Mouse (Mus musculus): Measurements from ENCODE around the gene Timm8a1.
A peak's percentile ranks its signal among the peaks of the same experiment; 100 is the strongest.
"Not testable (repeated sequence)": the region's sequence is repeated elsewhere in the genome, so short reads cannot be mapped to it uniquely, and the experiment has no call there.

Timm8a1 gene

DNA sequence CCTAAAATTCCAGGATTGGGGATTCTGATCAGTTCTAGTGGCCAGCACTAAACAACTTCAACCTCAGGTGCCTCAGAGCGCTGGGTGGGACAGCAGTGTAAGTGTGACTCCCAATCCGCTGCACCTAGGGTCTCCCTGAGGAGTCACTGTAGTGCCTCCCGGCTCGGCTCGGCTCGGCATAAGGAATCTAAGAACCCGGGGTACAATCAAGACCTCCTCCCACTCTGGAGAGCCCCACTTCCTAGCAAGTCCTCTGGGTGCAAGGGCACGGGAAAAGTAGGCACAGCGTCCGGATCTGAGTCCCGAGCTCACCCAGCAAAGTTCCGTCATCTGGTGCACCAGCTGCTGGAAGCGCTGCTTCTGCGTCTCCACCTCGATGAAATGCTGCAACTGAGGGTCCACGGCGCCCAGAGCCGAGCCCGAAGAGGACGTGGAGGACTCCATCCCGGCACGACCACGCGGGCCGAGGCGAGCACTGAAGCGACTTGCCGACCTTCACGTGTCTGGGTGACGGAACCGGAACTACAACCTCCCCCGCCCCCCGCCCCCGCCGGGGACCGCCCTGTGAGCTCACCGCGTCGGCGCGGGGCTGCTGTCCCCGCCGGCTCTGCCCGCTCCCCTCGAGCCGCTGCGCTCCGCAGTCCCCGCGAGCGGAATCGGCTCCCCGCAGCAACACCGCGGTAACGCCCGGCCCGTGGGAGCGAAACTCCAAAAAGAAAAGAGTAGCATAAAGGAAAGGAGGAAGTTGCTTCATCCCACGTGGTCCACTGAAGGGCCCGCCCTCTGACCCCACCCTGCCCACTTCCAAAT lies at the start of gene Timm8a1:
Gene Timm8a1 (minus strand): TSS at position 721 of the 810 bp plus-strand sequence.
- DNase-seq = peak; percentile 70 to 76

DNA sequence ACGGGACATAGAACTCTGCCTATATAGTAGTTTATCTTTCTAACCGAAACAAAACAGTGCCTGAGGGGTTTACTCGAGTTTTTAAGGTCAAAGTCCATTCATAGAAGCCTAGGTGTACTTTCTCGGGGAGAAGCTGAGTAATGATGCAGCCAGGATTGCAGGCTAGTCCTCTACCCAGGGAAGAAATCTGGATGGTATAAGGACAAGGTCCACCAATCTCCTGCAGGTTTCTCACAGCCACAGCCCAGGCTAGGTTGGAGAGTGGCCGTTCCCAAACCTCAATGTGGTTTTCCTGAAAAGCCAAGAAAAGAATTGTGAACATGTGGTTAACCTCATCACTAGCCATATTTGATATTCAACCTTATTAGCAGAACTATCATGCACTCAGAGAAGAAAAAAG lies 48.2 kb upstream of the Timm8a1 start:
- DNase-seq = no peak

DNA sequence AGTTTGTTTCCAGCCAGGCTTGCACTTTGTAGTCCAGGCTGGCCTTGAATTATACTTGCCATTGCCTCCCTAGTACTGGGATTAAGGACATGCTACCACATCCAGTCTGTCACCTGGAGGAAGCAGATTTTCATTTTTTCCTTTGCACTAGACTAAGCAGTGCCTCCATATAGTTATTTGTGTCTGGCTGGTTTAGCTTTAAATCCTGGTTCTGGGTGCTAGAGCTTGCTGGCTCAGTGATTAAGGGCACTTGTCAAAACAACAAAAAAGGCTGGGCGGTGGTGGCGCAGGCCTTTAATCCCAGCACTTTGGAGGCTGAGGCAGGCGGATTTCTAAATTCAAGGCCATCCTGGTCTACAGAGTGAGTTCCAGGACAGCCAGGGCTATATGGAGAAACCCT lies 47.3 kb upstream of the Timm8a1 start:
- DNase-seq = no peak

DNA sequence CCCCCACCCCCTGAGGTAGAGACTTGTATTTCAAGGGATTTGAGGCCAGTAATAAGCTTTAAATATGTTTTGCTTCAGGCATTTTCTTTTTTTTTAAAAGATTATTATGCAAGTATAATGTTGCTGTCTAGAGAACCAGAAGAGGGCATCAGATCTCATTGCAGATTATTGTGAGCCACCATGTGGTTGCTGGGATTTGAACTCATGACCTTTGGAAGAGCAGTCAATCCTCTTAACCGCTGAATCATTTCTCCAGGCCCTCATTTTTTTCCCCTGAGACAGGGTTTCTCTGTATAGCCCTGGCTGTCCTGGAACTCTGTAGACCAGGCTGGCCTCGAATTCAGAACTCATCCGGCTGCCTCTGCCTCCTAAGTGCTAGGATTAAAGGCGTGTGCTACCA lies 46.6 kb upstream of the Timm8a1 start:
- DNase-seq = no peak

DNA sequence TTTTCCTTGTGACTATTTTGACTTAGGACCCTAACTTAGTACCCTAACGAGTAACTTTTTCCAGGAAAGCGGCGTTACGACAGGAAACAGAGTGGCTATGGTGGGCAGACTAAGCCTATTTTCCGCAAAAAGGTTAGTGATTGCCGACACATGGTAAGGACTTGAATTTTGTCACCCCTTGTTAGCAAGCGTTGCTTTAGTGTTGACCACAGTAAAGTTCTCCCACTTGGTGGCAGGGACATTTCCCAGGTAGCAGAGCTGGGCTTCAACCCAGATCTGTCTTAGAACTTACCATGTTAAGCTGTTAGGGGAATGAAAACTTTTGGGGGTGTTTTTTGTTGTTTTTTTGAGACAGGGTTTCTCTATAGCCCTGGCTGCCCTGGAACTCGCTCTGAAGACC lies 44.8 kb upstream of the Timm8a1 start:
- DNase-seq = no peak

DNA sequence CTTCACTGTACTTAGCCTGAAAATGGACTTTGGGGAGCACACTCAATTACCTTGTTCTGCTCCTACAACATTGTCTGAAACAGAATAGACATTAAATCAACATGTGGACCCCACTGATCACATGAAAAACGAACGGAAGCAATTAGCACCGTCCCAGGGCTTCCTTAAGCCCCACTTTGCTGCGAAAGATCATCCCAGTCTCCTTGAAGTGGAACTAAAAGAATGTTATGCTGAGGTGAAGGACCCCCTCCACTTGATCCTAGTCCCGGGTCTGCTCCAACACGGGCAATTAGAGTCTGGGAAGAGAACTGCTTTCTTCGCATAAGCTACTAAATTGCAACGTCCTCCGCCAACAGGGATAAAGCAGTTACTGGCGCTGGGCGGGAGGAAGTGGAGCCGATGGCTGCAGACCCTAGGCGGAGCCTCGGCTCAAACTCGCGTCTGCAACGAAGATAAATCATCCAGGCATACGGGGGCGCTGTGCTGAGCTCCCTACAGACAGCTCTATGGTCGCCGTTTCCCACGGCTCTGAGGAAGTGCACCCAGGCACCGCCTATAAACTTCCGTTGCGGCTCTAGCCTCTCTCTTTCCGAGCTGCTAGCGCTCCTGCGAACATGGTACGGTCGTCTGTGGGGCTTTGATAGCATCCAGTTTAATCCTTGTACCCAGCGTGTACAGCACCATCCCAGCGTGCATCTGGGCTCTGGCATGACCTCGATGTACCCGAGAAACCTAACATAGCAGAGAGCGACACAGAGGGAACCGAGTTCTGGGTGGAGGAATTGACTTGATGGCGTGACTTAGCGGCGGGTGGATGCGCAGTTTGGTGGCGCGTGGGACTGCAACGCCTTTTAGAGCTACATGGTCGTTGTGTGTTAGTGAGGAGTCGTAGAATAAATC lies 43.7 kb upstream of the Timm8a1 start, which contains the start of gene Rpl36a:
Gene Rpl36a (plus strand): TSS at position 552 of the 900 bp plus-strand sequence.
- DNase-seq = peak; percentile 92 to 96

DNA sequence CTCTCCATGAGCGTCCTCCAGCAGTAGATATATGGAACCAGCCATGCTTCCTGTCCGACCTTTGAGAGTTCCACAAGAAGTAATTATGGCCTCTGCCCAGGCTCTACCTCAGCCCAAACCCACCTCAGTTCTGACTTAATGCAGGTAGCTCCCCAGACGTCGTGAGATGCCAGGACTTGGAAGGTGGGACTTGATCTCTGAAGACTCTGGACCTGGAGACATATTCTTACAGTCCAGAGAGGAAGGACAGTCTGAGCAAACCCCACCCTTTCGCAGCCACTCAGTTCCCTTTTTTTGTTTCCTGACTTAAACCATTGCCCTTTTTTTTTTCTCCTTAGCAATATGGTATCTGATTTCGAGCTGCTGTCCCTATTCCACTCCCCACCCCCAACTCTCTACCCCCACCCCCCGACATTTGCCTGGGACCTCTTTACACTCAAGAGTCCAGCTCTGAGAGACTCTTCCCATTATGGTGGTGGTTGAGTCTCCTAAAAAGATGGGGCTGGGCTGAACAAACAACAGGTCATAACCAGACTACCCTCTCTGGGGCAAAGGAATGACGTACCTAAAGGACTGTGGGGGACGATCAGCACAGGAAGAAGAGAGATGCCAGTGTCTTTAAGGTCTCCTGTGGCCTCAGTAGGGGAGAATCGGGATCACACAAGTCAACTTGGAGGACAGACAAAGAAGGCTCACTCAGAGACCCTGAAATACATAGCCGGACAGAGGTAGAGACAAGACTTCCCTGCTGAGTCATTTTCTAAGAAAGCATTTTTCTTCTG lies 41.4 kb upstream of the Timm8a1 start, which contains the start of gene Btk:
Gene Btk (minus strand): TSS at position 683 of the 782 bp plus-strand sequence.
- DNase-seq = no peak

DNA sequence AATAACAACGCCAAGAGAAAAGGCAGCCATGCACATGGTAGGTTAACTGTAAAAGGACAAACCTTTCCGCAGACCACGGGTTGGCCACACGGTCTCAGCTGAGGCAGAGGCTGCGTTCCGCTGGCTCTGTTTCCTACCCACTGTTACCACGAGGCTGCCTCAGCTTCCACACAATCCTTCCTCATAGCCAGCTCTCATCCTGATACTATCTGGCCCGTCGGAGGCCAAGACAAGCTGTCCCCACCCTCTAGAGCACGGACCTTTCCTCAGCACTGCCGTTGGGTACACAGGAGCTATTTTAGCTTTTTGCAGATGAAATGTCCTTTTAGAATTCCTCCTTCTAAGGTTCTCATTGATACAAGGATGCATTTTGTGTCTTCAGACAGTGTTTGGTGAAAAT lies 40.6 kb upstream of the Timm8a1 start:
- no peak for DNase-seq

DNA sequence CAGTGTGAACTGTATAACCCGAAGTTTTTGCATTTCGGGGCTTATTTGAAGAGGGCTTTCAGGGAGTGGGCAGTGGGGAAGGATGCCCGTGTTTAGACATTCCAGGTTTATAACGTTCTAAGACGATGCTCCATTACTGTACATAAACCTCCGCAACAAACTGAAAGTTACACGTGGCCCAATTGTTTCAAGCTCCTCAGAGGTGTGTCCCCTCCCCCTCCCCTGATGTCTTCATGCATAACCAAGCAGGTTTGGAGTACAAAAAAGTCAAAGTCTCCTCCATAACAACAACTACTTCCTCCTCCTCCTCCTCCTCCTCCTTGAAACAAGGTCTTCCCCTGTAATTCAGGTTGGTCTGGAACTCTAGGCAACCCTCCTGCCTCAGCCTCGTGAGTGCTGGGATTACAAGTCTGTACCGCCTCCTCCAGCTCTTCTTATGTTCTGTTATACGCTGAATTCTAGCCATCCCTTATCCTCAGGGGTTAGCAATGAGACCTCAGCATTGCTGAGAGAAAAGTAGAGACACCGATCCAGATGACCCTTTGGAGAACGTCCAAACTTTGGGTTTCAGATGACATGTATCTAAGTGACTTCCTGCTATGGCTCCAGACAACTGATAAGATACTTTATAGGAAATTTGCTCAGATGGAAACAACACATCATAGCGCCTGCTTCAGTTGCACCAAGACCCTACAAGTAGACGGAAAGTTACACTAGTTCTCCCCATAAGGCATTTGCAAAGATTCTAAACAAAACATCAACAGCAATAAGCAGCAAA lies 39.1 kb upstream of the Timm8a1 start:
- DNase-seq = no peak

DNA sequence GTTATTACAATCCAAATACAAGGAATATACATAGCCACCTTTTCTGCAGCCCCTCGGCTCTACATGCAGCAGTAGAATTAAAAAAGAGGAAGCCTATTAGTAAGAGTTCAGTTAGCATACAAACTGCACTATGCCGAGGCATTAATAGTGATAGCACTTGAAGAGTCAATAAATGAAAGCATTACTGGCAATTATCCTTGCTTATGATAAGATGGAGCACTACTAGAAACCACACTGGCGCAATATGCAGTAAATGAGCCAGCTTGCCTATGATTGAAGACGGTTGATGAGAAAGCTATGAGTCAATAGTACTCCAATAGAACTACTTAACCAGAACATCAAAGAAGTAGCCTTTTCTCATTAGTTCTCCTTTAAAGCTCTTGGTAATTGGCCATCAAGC lies 36.2 kb upstream of the Timm8a1 start:
- no peak for DNase-seq

DNA sequence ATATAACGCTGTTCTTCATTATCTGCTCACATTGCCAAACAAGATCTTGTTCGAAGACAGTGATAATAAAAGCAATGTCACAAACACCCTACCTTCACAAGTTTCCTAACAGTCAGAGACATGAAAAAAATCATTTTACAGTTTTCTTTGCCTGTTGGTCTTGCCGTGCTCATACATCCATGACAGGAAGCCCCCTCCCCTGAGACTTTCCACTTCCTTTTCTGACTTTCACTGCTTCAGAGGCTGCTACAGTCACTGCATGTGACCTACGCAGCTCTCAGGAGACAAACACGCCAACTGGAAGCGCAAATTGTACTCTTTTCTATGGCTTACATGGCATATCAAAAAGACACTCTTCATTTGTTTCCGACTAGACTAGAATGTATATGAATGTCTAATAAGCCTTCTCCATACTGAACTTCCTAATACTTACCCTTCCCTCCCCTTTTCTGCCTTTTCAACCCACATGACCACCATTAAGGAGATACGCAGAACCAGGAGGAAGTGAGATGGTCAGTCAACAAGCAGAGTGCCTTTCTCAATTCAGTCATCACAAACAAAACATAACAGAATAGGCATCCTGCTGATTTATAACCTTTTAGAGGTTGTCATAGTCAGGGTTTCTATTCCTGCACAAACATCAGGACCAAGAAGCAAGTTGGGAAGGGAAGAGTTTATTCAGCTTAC lies 25.0 kb upstream of the Timm8a1 start:
- DNase-seq = no peak

DNA sequence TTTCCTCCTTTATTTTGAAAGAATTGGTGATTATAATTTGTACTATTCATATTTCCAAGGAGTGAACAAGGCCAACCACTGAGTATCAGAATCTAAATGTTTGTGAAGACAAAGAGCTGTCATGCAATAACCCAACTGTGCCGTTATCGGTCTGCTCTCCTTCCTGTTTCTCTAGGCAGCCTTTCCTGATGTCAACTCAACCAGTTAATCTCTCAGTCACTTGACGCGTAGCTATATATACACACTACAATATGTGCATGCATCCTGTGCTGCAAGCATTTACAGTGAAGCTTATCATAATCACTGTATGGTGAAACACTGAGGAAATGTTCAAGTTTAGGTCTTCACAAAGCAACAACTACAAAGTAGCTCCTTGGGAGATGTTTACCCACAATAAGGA lies 22.7 kb upstream of the Timm8a1 start:
- no peak for DNase-seq

DNA sequence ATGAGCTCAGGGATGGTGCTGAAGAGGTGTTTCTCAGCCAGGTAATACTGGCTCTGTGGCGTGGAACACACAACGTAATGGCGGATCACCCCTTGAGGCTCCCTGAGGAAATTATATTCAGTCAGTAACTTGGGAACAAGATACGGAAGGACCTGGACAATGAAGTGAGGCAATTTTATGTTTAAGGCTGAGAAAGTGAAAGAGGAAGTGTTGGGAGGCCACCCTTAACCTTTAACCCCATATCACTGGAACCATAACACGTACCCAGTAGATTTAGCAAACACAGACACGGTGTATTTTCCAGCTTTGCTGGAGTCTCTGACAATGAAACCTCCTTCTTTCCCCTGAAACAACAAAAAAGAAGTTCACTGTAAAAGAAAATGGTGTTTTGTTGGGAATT lies 12.8 kb upstream of the Timm8a1 start:
- no peak for DNase-seq

DNA sequence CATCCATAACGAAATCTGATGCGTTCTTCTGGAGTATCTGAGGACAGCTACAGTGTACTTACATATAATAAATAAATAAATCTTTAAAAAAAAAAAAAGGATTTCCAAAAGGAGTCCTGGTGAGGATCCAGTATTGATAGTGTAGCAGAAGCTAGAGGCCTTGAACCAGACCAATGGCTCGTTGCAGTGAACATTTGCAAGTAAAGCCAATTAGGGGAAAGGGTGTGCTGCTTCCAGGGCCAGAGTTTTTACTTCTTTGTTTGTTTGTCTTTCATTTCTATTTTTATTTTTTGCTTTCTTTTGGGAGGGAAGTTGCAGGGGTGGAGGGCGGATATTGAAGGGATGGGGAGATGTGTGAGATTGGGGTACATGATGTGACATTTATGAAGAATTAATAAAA lies 11.7 kb upstream of the Timm8a1 start:
- DNase-seq = no peak

DNA sequence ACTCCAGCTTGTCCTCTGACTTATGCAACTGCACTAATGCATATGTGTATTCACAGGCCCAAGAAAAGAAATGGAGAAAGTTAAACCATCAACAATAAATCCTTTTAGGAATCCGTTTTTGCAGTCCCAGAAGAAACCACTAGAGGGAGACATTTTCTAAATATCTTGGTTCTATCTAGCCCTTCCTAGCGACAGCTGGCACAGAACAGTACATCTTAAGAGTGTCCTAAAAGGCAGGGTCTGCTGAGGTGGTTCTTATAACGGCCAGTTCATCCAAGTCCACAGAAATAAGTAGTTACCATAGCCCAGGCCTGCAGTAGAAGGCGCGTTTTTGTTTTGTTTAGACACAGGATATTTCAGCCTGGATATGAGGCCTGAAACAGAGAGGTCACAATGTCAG lies 9.2 kb upstream of the Timm8a1 start:
- DNase-seq = peak; percentile 60 to 77

DNA sequence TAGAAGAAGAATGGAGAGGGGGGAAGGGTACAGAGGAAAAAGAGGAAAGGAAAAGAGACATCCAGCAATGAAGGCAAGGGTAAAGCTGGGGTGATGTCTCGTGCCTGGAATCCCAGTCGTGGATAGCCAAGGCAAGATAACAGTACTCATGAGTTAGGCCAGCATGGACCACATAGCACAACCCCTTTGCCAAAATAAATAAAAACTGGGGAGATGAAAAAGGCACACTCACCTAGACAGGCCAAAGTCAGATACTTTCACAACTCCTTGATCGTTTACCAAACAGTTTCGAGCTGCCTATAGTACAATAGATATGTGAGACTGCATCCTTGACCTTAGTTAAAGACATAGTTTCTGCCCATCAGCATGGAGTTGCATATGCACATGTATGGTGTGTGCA lies 5.7 kb upstream of the Timm8a1 start:
- DNase-seq = no peak

DNA sequence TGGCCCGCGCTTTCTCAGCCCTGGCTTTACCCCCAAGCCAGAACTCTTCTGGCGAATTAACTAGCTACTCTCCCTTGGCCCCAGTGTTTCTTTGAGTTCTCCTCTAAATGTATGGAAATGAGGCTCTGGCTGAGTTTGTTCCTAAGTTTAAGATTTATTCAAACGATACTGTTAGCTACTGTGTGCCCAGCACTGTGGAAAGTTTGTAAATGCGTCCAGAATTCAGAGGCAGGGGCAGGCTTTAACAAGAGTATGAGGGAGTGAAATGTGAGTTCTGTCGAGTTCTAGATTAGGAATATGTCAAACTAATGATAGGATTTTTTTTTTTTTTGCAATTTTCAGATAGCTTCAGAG lies 267 bp upstream of the Timm8a1 start:
- DNase-seq = no peak

DNA sequence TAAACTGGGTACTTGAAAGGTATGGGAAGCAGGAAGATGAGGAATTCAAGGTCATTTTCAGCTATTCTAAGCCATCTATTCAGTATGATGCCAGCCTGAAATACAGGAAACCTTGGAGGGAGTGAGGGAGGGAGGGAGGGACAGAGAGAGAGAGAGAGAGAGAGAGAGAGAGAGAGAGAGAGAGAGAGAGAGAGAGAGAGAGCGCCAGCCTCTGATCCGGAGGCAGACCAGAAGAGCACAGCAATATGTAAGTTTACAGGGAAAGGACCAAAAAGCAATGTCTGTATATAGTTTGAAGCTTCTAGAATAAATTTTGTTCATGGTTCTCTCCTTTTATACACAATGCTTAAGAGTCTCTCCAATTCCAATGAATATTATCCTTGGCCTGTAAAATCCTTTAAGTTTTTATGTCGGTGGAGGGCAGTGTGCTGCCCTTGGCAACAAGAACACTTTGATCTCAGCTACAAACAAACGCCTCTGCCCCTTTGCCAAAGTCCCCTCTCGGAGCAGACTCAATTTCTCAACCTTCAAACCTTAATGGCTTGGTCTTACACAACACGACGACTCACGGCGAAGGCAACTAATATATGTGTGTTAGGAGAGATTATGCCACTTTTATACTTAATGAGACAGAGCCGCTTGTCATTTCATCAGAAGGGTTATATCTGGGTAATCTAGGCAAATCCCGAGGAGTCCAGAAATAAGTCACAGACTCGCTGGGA lies 1.1 kb downstream of the Timm8a1 start:
- peak; percentile 6 to 12 for DNase-seq

DNA sequence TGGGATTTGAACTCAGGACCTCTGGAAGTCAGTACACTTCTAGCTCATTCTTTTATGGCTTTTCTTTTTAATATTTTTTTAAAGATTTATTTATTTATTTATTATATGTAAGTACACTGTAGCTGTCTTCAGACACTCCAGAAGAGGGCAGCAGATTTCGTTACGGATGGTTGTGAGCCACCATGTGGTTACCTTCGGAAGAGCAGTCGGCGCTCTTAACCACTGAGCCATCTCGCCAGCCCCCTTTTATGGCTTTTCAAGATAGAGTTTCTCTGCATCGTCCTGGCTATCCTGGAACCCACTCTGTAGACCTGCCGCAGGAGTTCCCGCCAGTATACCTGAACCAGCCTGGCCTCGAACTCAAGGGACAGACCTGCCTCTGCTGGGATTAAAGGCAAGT lies 1.9 kb downstream of the Timm8a1 start:
- not testable (repeated sequence) for DNase-seq

DNA sequence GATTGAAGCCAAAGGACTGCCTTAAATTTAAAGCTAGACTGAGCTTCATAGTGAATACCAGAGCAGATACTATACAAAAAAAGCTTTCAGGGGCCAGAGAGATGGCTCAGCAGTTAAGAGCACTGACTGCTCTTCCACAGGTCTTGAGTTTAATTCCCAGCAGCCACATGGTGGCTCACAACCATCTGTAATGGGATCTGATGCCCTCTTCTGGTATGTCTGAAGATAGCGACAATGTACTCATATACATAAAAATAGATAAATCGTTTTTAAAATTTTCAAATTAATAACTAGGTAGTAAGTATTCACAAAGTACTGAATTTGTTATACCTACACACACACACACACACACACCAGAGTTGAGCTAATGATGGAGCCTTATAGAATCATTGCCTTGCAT lies 8.3 kb downstream of the Timm8a1 start:
- no peak for DNase-seq

DNA sequence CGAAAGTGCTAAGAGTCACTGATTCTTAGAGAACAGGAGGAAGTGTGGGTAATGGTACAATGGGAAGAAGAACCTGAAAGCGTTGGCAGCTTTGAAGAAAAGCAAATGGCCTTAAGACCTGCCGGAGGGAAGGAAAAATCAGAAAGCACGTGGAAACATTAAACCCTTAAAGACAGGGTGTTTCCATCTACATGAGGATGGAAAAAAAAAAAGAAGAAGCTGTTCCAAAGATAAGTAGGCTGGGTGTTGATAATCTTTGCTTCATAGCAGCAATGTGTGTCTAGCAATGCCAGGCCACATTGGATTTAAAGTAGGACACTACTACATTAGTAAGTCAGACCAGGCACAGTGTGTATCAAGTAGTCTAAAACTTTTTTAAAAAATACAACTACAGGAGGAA lies 16.4 kb downstream of the Timm8a1 start:
- DNase-seq = no peak
